Mouse (Mus musculus) left cerebral cortex, adult 9 months (tissue): ENCODE results near the gene Lrrc45.
"Not testable (repeated sequence)": the region's sequence is repeated elsewhere in the genome, so short reads cannot be mapped to it uniquely, and the experiment has no call there.

Experiments
- DNase-seq, 2 experiments: peaks; one replicate each; pipeline ENCODE4 v3.0.0; 2022; ENCODE audit warnings: low spot score in 2 of 2

Lrrc45 gene

DNA sequence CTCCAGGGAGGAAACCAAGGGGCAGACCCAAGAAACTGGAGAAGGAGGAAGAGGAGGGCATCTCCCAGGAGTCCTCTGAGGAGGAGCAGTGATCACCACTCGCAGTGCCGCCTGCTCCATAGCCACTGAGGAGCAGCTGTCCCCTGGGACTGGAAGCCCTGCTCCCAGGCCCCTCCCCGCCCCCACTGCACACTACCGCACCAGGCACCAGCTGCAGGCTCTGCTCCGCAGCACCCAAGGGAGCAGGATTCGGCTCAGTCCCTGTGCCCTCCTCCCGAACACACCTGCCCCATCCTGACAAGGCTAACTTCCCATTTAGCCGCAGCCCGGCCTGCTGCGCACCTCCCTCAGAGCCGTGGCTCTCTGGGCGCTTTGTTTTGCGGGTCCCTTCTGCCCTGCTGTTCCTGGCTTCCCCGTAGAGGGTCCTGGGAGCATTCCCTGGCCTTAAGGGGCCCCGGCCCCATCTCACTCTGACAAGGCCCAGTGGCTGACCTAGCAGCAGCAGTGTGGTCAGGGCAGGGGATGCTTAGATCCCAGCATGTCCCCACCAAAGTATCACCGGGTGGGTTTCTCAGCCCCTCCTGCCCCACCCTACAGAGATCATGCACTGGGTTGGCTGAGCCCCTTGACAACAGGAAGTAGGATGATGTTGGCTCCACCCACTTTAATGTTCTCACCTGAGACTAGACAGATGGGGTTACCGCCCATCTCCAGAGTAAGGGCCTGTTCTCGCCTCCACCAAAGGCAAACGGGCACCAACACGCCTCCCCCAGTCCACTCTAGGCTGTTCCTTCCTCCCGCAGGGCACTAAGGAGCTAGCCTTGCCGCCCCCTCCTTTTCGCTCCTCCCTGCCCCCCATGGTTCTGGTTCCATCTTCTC lies 49.6 kb downstream of the Lrrc45 start:
- not testable (repeated sequence) for DNase-seq

GRCm38 (mm10) chr11:120767023-120767422 lies 53.3 kb downstream of the Lrrc45 start:
- not testable (repeated sequence) for DNase-seq

DNA sequence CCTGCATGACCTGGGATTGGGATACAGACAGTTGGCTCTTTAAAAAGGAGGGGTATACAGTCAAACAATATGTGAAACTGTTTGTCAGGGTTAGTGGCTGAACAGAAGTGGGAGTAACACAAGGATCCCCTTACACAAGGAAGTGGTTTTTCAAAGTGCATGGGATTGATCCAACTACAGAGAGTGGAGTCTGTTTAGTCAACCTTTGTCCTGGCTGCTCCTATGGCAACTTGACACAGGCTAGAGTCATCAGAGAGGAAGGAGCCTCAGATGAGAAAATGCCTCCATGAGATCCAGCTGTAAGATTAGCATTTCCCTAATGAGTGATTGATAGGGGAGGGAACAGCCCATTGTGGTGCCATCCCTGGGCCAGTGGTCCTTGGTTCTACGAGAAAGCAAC lies 54.5 kb downstream of the Lrrc45 start:
- DNase-seq, result no peak
